Mouse (Mus musculus): ENCODE data around the gene Ltc4s. TPM values are rescaled to one million over a fixed set of nuclear protein-coding genes. Genes with fewer than 3 reads are reported as not detected.

Gene Ltc4s
- polyA plus RNA-seq, 1 experiment from 2014 or later: 1.6 TPM

- Histone ChIP-seq H3K27ac (peak overlapping the region; percentile 77), H3K4me2 (peak overlapping the region; percentile 88)
Observed at GRCm38 (mm10) chr11:50223783-50224662, 14.4 kb downstream of the Ltc4s start.

GRCm38 (mm10) chr11:50222559-50223276, 15.7 kb downstream of the Ltc4s start:
- Histone ChIP-seq H3K4me1 (replicated peaks) (peaks cover 34% of the 10 kb centered on the region), H3K27ac (no peak overlapping the region), H3K36me3 (no peaks in the 10 kb centered on the region), H3K27me3 (no peaks in the 10 kb centered on the region), H3K9me3 (replicated peaks) (no peaks in the 10 kb centered on the region), H3K4me2 (no peak overlapping the region), H3K4me3 (no peak overlapping the region), H3K9ac (no peak overlapping the region)
- no peak for ATAC-seq (replicated peaks; ENCODE audit: insufficient number of reproducible peaks, insufficient read depth, low FRiP score, low read depth)
- 62% methylated on average over 7 of the region's 7 CpGs for WGBS

More at GRCm38 (mm10) chr11:50223783-50224662, 14.4 kb downstream of the Ltc4s start:
- Histone ChIP-seq H3K4me1 (replicated peaks) (peaks cover 37% of the 10 kb centered on the region), H3K9me3 (replicated peaks) (no peaks in the 10 kb centered on the region), H3K9ac (peak overlapping the region; percentile 94), H3K36me3 (no peaks in the 10 kb centered on the region), H3K4me3 (peak overlapping the region; percentile 88), H3K27me3 (no peaks in the 10 kb centered on the region)
- no peak for ATAC-seq (replicated peaks; ENCODE audit: insufficient number of reproducible peaks, insufficient read depth, low FRiP score, low read depth)
- 6% methylated on average over 17 of the region's 17 CpGs for WGBS

DNA sequence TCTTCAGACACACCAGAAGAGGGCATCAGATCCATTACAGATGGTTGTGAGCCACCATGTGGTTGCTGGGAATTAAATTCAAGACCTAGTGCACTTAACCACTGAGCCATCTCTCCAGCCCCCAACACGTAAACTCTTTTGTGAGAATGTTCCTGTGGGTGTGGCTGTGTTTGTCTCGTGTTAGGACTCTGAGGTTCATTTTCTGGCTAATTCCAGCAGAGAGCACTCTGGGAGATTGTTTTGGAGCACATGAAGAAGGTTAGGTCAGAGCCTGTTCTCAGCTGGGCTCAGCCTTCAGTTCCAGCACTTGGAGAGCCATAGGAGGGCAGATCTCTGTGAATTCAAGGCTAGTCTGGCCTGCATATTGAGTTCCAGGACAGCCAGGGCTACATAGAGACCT, 18.6 kb downstream of the Ltc4s start:
- no peak overlapping the region for H3K27ac ChIP-seq
- H3K27me3 ChIP-seq: no peaks in the 10 kb centered on the region
- H3K9ac ChIP-seq: no peak overlapping the region
- H3K9me3 ChIP-seq (replicated peaks): no peaks in the 10 kb centered on the region
- no peak for ATAC-seq (replicated peaks; ENCODE audit: insufficient number of reproducible peaks, insufficient read depth, low FRiP score, low read depth)
- no peak overlapping the region for H3K4me2 ChIP-seq
- no peaks in the 10 kb centered on the region for H3K36me3 ChIP-seq
- WGBS: 68% methylated on average over 2 of the region's 2 CpGs
- no peak overlapping the region for H3K4me3 ChIP-seq
- H3K4me1 ChIP-seq (replicated peaks): peaks cover 28% of the 10 kb centered on the region

GRCm38 (mm10) chr11:50217811-50218210, 20.6 kb downstream of the Ltc4s start:
- H3K9ac ChIP-seq: no peak overlapping the region
- H3K4me1 ChIP-seq (replicated peaks): peaks cover 31% of the 10 kb centered on the region
- H3K4me3 ChIP-seq: no peak overlapping the region
- H3K27me3 ChIP-seq: no peaks in the 10 kb centered on the region
- 47% methylated on average over 4 of the region's 4 CpGs for WGBS
- ATAC-seq (replicated peaks; ENCODE audit: insufficient number of reproducible peaks, insufficient read depth, low FRiP score, low read depth): no peak
- no peaks in the 10 kb centered on the region for H3K36me3 ChIP-seq
- H3K27ac ChIP-seq: no peak overlapping the region
- H3K9me3 ChIP-seq (replicated peaks): no peaks in the 10 kb centered on the region
- no peak overlapping the region for H3K4me2 ChIP-seq

DNA sequence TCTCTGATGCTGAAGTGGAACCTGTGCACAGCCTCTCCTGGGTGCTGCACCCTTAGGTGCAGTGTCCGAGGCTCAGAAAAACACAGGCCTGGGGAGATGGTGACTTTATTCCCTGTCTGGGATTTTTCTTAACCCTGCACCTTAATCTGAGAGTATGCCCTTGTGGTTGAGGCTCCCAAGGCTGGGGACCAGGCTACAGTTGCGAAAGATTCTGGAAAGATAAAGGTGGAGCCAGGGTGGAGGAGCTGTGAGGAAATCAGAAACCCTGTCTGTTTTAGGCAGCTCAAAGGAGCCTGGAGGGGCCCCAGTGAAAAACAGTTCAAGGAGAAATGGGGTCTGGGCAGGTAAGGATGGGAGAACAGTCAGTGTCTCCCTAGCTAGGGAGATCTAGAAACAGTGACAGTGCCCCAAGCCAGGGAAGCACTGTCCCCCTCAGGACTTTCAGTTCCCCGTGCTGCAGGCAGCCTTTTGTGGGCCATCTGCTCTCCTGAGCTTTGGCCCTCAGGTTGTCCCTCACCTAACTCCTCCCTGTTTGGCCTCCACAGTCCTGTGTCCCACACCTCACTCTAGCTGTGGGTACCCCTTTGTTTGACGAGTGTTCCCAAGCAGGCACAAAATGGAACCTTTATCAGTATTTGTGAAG, 21.6 kb downstream of the Ltc4s start:
- Histone ChIP-seq H3K9ac (no peak overlapping the region), H3K27ac (no peak overlapping the region), H3K4me2 (no peak overlapping the region), H3K27me3 (no peaks in the 10 kb centered on the region), H3K9me3 (replicated peaks) (no peaks in the 10 kb centered on the region), H3K4me1 (replicated peaks) (peaks cover 41% of the 10 kb centered on the region), H3K4me3 (no peak overlapping the region), H3K36me3 (no peaks in the 10 kb centered on the region)
- no peak for ATAC-seq (replicated peaks; ENCODE audit: insufficient number of reproducible peaks, insufficient read depth, low FRiP score, low read depth)
- 71% methylated on average over 4 of the region's 4 CpGs for WGBS

DNA sequence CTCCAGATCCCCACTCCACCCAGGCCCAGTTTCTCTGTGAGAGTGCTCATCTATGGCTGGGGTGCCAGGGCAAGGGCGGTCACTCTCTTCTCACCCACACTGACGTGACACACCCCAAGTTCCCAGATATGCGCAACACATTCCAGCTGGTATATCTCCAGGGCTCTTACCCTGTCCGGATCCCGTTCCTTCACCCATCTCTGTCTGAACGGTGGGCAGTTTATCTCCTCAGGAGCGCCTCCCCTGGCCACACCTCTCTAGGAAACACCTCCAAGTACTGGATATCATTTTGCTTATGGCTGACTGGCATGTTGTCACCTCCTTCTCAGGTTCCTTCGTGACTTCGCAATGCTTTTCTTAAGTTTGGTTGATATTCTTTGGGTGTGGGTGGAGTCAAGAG, 22.8 kb downstream of the Ltc4s start:
- ATAC-seq (replicated peaks; ENCODE audit: insufficient number of reproducible peaks, insufficient read depth, low FRiP score, low read depth): no peak
- no peaks in the 10 kb centered on the region for H3K36me3 ChIP-seq
- WGBS: 23% methylated on average over 9 of the region's 9 CpGs
- no peaks in the 10 kb centered on the region for H3K27me3 ChIP-seq
- H3K9ac ChIP-seq: no peak overlapping the region
- H3K4me1 ChIP-seq (replicated peaks): peaks cover 50% of the 10 kb centered on the region
- H3K4me3 ChIP-seq: no peak overlapping the region
- H3K4me2 ChIP-seq: peak overlapping the region; percentile 37
- H3K27ac ChIP-seq: no peak overlapping the region
- H3K9me3 ChIP-seq (replicated peaks): no peaks in the 10 kb centered on the region

DNA sequence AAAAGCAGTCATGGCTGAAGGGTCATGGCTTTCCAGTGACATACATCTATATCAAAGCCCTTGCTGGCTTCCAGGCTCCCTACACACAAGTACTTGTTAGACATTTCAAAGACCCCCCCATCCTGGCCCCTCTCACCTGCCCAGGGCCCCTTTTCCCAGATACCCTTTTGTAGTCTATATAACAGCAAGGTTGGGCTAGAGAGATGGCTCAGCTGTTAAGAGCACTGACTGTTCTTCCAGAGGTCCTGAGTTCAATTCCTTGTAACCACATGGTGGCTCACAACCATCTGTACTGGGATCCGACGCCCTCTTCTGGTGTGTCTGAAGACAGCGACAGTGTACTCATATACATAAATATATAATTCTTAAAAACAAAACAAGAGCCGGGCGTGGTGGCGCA, 23.8 kb downstream of the Ltc4s start:
- Histone ChIP-seq H3K4me2 (no peak overlapping the region), H3K9me3 (replicated peaks) (no peaks in the 10 kb centered on the region), H3K4me1 (replicated peaks) (peaks cover 50% of the 10 kb centered on the region), H3K36me3 (no peaks in the 10 kb centered on the region), H3K27ac (no peak overlapping the region), H3K27me3 (no peaks in the 10 kb centered on the region), H3K9ac (no peak overlapping the region), H3K4me3 (no peak overlapping the region)
- 90% methylated on average over 6 of the region's 6 CpGs for WGBS
- ATAC-seq (replicated peaks; ENCODE audit: insufficient number of reproducible peaks, insufficient read depth, low FRiP score, low read depth): no peak

GRCm38 (mm10) chr11:50212848-50213758, 25.3 kb downstream of the Ltc4s start:
- Histone ChIP-seq H3K36me3 (0 out of 2 replicates have a peak, but pooled peaks cover under 1% of the 10 kb centered on the region), H3K27me3 (no peaks in the 10 kb centered on the region), H3K27ac (peak overlapping the region; percentile 82), H3K9ac (no peak overlapping the region), H3K4me2 (peak overlapping the region; percentile 42), H3K4me1 (replicated peaks) (peaks cover 58% of the 10 kb centered on the region), H3K9me3 (replicated peaks) (no peaks in the 10 kb centered on the region), H3K4me3 (peak overlapping the region; percentile 12; the same call in 1 of the 2 replicates)
- WGBS: 22% methylated on average over 11 of the region's 11 CpGs
- peak; percentile 50 for ATAC-seq (replicated peaks; ENCODE audit: insufficient number of reproducible peaks, insufficient read depth, low FRiP score, low read depth)

- no peak overlapping the region for H3K9ac ChIP-seq
- peaks cover 10% of the 10 kb centered on the region; the same call in 1 of the 2 replicates for H3K36me3 ChIP-seq
- no peaks in the 10 kb centered on the region for H3K9me3 ChIP-seq (replicated peaks)
- H3K4me2 ChIP-seq: peak overlapping the region; percentile 42; the same call in 1 of the 2 replicates
- no peak overlapping the region for H3K4me3 ChIP-seq
- H3K27ac ChIP-seq: peak overlapping the region; percentile 82
- no peaks in the 10 kb centered on the region for H3K27me3 ChIP-seq
- no peak for ATAC-seq (replicated peaks; ENCODE audit: insufficient number of reproducible peaks, insufficient read depth, low FRiP score, low read depth)
- 66% methylated on average over 3 of the region's 3 CpGs for WGBS
- H3K4me1 ChIP-seq (replicated peaks): peaks cover 57% of the 10 kb centered on the region
Observed at GRCm38 (mm10) chr11:50212060-50212739, 26.2 kb downstream of the Ltc4s start.
